Comparison of ENCODE assay signal across 16 mouse cellular contexts in the genomic region with DNA sequence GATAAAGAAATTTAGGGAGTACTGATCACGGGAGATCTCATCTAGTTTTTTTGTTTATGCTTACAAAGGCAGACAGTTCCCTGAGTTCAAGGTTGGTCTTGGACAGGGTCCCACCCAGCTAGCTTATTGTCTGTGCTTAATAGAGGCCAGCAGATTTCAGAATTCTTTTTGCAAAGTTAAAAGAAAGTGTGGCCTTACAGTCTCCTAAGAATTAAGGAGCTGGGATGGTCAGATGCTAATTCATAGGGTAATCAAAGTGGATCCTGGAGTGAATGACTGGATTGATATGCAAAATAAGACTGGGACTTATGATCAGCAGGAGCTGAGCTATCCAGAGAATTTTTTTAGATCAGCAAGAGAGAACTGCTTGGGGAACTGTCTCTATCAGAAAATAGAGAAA.
"Had no signal": no experiment of that assay in that cellular context is flagged by ENCODE, and none has a peak within 500 bp of the region (broad histone marks: within the 10 kb centered on the region; RNA-seq: fewer than 3 reads in every experiment).

No protein-coding gene starts in this region.

- DNase-seq: heart, postnatal 10 days; heart, postnatal 14 days; heart, postnatal 36 days; heart, postnatal 4 days; kidney, adult 11 months; kidney, adult 18-20 months; kidney, adult 2 months; kidney, adult 8-10 months; kidney, adult 9 months; kidney, postnatal 10 days; kidney, postnatal 14 days; kidney, postnatal 25 days; kidney, postnatal 36 days; kidney, postnatal 4 days; layer of hippocampus, adult 9-11 months; layer of hippocampus, postnatal 36 days had no signal
